Mouse (Mus musculus) heart, adult 2 months (tissue): ENCODE results near the gene Snrnp35.

Source experiments
- CTCF ChIP-seq: fragments of 200-600 bp; IDR thresholded peaks from 2 replicates; pipeline ENCODE4 v1.8.1; 2022; ENCODE audit warnings: antibody characterized with exemption, mild to moderate bottlenecking, moderate library complexity
- EP300 ChIP-seq: fragments of 200-500 bp; IDR thresholded peaks from 2 replicates; pipeline ENCODE4 v1.6.1; 2011; ENCODE audit warnings: low read depth, low read length, control low read depth; ENCODE audit not compliant: insufficient read depth
- POLR2A ChIP-seq: fragments of 200-500 bp; IDR thresholded peaks from 2 replicates; pipeline ENCODE4 v1.6.1; 2011; ENCODE audit warnings: mild to moderate bottlenecking, low read depth, low read length, control low read depth; ENCODE audit not compliant: insufficient read depth

GRCm38 (mm10) chr5:124456762-124457161 lies 26.2 kb upstream of the Snrnp35 start:
- no peak for TF ChIP-seq EP300
- no peak for TF ChIP-seq CTCF
- TF ChIP-seq POLR2A, result no peak
